Mouse (Mus musculus): Measurements from ENCODE around the gene Trpm5.

DNA sequence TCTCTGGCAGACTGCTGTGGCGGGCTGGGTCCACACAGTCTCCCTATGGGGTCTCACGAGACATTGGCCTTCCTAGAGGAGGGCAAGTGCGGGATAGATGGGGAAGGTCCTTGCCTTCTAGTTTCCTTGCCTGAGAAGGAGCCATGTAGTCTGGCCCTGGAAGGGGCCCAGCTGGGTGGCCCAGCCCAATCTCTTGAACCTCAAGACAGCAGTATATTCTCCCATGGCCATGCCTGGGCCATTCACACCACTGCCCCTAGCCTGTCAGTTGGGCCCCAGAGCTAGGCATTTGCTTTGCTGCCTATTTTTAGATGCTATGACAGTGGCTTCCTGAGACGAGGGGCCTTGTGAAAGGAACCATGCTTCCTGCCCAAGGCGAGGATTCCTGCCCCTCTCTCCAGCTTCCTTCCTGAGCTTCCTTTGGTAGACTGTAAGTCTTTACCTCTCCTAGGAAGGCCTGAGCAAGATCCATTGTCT, 36.2 kb downstream of the Trpm5 start:
- TF ChIP-seq POLR2A (IDR thresholded peaks at IDR 0.05; ENCODE audit: low read depth, low read length), result no peak
- TF ChIP-seq CTCF (conservative IDR thresholded peaks at IDR 0.05; ENCODE audit: insufficient read depth, insufficient read length, low read depth, low read length), result no peak

Measured in kidney, adult 2 months (tissue).